Mouse (Mus musculus) neural tube, embryonic 15.5 days (tissue): Measurements from ENCODE around the gene Pde8a. TPM values are rescaled to one million over a fixed set of nuclear protein-coding genes. Genes with fewer than 3 reads are reported as not detected.
A peak's percentile ranks its signal among the peaks of the same experiment; 100 is the strongest.

Experiments
- ATAC-seq: fragments of 200-750 bp; cut with Nextera tagmentation; 2 replicates; pipeline ENCODE4 v1.8.0; 2017; ENCODE audit warnings: mild to moderate bottlenecking, moderate TSS enrichment, moderate library complexity; ENCODE audit not compliant: low FRiP score
- H3K27ac ChIP-seq: fragments of 300-500 bp; sonication (generic); replicated peaks from 2 replicates; pipeline ENCODE4 v1.5.1; 2015; ENCODE audit warnings: mild to moderate bottlenecking, inconsistent platforms
- H3K27me3 ChIP-seq: fragments of 300-500 bp; sonication (generic); replicated peaks from 2 replicates; pipeline ENCODE4 v1.6.1; 2015; ENCODE audit warnings: inconsistent platforms
- H3K36me3 ChIP-seq: fragments of 300-500 bp; sonication (generic); 2 replicates; pipeline ENCODE4 v1.6.1; 2015; ENCODE audit warnings: inconsistent platforms
- H3K4me1 ChIP-seq: fragments of 300-500 bp; sonication (generic); 2 replicates; pipeline ENCODE4 v1.6.1; 2015; ENCODE audit warnings: inconsistent platforms
- H3K4me2 ChIP-seq: fragments of 300-500 bp; sonication (generic); 2 replicates; pipeline ENCODE4 v1.6.1; 2015; ENCODE audit warnings: inconsistent platforms, mild to moderate bottlenecking, moderate library complexity
- H3K4me3 ChIP-seq: fragments of 300-500 bp; sonication (generic); replicated peaks from 2 replicates; pipeline ENCODE4 v1.5.1; 2015; ENCODE audit warnings: mild to moderate bottlenecking, inconsistent platforms
- H3K9ac ChIP-seq: fragments of 300-500 bp; sonication (generic); replicated peaks from 2 replicates; pipeline ENCODE4 v1.6.1; 2015; ENCODE audit warnings: mild to moderate bottlenecking, inconsistent platforms
- H3K9me3 ChIP-seq: fragments of 300-500 bp; sonication (generic); replicated peaks from 2 replicates; pipeline ENCODE4 v1.6.1; 2016; ENCODE audit warnings: inconsistent platforms
- WGBS: fragments of 180-500 bp; shearing (Covaris S2); methylation state at CpG from one replicate; pipeline ENCODE4 v1.1.7; 2015; ENCODE audit warnings: mixed read lengths; 5-methylcytosine and 5-hydroxymethylcytosine counted together
- polyA plus RNA-seq: library from polyadenylated mRNA; unstranded; fragments of >200 nt; fragmentation: Nextera tagmentation; extraction: Ambion mirVana; gene quantifications from 2 replicates; pipeline ENCODE4 v1.2.1, GENCODE M21; 2015

Gene Pde8a
- polyA plus RNA-seq, 1 experiment from 2014 or later, result 2.5 TPM

DNA sequence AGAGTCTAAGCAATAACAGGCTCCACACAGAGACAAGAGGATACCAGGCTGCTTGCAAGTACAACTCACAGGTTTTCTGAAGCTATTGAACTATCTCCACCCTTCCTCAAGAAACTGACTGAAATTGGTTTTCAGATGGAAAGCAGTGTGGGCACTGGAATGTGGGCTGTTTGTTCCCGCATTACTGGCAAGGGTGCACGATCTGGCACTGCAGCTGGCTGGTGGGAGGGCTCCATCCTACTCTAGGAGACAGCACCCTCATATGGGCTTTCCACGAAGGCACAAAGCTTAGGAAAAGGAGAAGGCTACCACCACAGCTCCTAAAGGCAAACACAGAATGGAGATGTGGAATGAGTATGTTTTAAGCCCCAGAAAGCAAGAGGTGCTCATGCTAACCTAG is 156.3 kb downstream of the Pde8a start:
- Histone ChIP-seq H3K27ac (no peak overlapping the region), H3K4me2 (no peak overlapping the region), H3K9me3 (no peaks in the 10 kb centered on the region), H3K4me1 (peaks cover 15% of the 10 kb centered on the region), H3K4me3 (no peak overlapping the region), H3K9ac (no peak overlapping the region), H3K27me3 (no peaks in the 10 kb centered on the region), H3K36me3 (no peaks in the 10 kb centered on the region)
- ATAC-seq, result no peak
- WGBS, result 67% methylated on average over 3 of the region's 3 CpGs

DNA sequence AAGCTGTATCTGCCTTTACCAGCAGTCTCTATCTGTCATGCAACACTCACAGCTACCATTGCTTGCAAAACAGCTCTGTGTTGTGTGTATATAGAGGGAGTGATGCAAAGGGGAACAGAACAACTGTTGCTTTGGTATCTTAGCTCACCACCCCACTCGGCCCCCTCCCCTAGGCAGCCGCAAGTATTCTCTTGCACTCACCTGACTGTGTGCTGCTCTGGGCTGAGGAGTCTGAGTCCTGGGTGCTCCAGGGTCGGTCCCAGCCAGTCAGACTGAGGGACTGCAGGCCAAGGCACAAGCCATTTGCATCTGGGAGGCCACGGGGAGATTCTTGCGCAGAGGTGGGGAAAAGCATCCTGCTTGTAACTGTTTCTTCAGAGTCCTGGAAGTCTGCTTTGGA is 158.4 kb downstream of the Pde8a start:
- peak; percentile 78 for ATAC-seq
- Histone ChIP-seq H3K27me3 (no peaks in the 10 kb centered on the region), H3K4me1 (peaks cover 15% of the 10 kb centered on the region), H3K4me2 (peak overlapping the region; percentile 64), H3K9me3 (no peaks in the 10 kb centered on the region), H3K9ac (no peak overlapping the region), H3K27ac (peak overlapping the region; percentile 18; the same call in 1 of the 2 replicates), H3K4me3 (peak overlapping the region; percentile 34), H3K36me3 (no peaks in the 10 kb centered on the region)
- WGBS, result 16% methylated on average over 5 of the region's 5 CpGs

GRCm38 (mm10) chr7:81372337-81372920 is 159.0 kb downstream of the Pde8a start:
- Histone ChIP-seq H3K9me3 (no peaks in the 10 kb centered on the region), H3K27ac (peak overlapping the region; percentile 18), H3K4me2 (peak overlapping the region; percentile 64), H3K27me3 (no peaks in the 10 kb centered on the region), H3K4me1 (peaks cover 15% of the 10 kb centered on the region), H3K4me3 (peak overlapping the region; percentile 34), H3K9ac (peak overlapping the region; percentile 41), H3K36me3 (no peaks in the 10 kb centered on the region)
- WGBS, result 3% methylated on average over 13 of the region's 13 CpGs
- ATAC-seq, result peak; percentile 93

DNA sequence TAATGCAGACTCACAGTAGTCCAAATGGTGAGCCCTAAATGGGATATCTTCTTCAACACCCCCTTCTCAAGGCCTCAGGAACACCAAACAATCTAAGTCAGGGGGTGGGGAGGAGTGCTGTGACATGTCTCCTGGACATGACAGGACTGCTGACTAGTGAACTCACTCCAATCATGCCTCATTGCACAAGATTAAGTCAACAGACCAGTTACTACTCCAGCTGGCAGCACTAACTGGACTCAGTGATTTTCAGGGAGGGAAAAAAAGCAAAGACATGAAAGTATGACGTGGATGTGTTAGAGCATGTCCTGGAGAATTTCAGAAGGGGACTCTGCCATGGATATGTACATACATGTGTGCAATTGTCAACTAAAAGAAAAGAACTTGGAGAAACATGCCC is 166.0 kb downstream of the Pde8a start:
- ATAC-seq, result no peak
- H3K4me3 ChIP-seq, result no peak overlapping the region
- H3K9me3 ChIP-seq, result no peaks in the 10 kb centered on the region
- no peaks in the 10 kb centered on the region for H3K36me3 ChIP-seq
- no peak overlapping the region for H3K9ac ChIP-seq
- H3K27ac ChIP-seq, result no peak overlapping the region
- no peaks in the 10 kb centered on the region for H3K4me1 ChIP-seq
- WGBS, result 72% methylated on average over 1 of the region's 1 CpGs
- no peaks in the 10 kb centered on the region for H3K27me3 ChIP-seq
- H3K4me2 ChIP-seq, result no peak overlapping the region

Other genes with a start within 250 kb of the Pde8a start
- gene Zfp592, start 219.9 kb upstream of the Pde8a start, polyA plus RNA-seq, result 9.9 and 10.0 TPM in 2 replicates
- gene Alpk3, start 156.0 kb upstream of the Pde8a start, polyA plus RNA-seq, result 0.47 and 0.49 TPM in 2 replicates
- gene Slc28a1, start 98.8 kb upstream of the Pde8a start, polyA plus RNA-seq, result 0.05 and 0.17 TPM in 2 replicates
- 750 and 812 TPM in 2 replicates for gene Rps17, start 131.7 kb downstream of the Pde8a start, polyA plus RNA-seq
- 7.3 and 9.6 TPM in 2 replicates for gene Cpeb1, start 241.9 kb downstream of the Pde8a start, polyA plus RNA-seq